Mouse (Mus musculus) neural tube, embryonic 15.5 days (tissue): ENCODE data around the gene Kif1b. TPM values are rescaled to one million over a fixed set of nuclear protein-coding genes. Genes with fewer than 3 reads are reported as not detected.

Experiments used
- ATAC-seq: fragments of 200-750 bp; cut with Nextera tagmentation; 2 replicates; pipeline ENCODE4 v1.8.0; 2017; ENCODE audit warnings: mild to moderate bottlenecking, moderate TSS enrichment, moderate library complexity; ENCODE audit not compliant: low FRiP score
- H3K27ac ChIP-seq: fragments of 300-500 bp; sonication (generic); replicated peaks from 2 replicates; pipeline ENCODE4 v1.5.1; 2015; ENCODE audit warnings: mild to moderate bottlenecking, inconsistent platforms
- H3K27me3 ChIP-seq: fragments of 300-500 bp; sonication (generic); replicated peaks from 2 replicates; pipeline ENCODE4 v1.6.1; 2015; ENCODE audit warnings: inconsistent platforms
- H3K36me3 ChIP-seq: fragments of 300-500 bp; sonication (generic); 2 replicates; pipeline ENCODE4 v1.6.1; 2015; ENCODE audit warnings: inconsistent platforms
- H3K4me1 ChIP-seq: fragments of 300-500 bp; sonication (generic); 2 replicates; pipeline ENCODE4 v1.6.1; 2015; ENCODE audit warnings: inconsistent platforms
- H3K4me2 ChIP-seq: fragments of 300-500 bp; sonication (generic); 2 replicates; pipeline ENCODE4 v1.6.1; 2015; ENCODE audit warnings: inconsistent platforms, mild to moderate bottlenecking, moderate library complexity
- H3K4me3 ChIP-seq: fragments of 300-500 bp; sonication (generic); replicated peaks from 2 replicates; pipeline ENCODE4 v1.5.1; 2015; ENCODE audit warnings: mild to moderate bottlenecking, inconsistent platforms
- H3K9ac ChIP-seq: fragments of 300-500 bp; sonication (generic); replicated peaks from 2 replicates; pipeline ENCODE4 v1.6.1; 2015; ENCODE audit warnings: mild to moderate bottlenecking, inconsistent platforms
- H3K9me3 ChIP-seq: fragments of 300-500 bp; sonication (generic); replicated peaks from 2 replicates; pipeline ENCODE4 v1.6.1; 2016; ENCODE audit warnings: inconsistent platforms
- WGBS: fragments of 180-500 bp; shearing (Covaris S2); methylation state at CpG from one replicate; pipeline ENCODE4 v1.1.7; 2015; ENCODE audit warnings: mixed read lengths; 5-methylcytosine and 5-hydroxymethylcytosine counted together
- polyA plus RNA-seq: library from polyadenylated mRNA; unstranded; fragments of >200 nt; fragmentation: Nextera tagmentation; extraction: Ambion mirVana; gene quantifications from 2 replicates; pipeline ENCODE4 v1.2.1, GENCODE M21; 2015

Kif1b gene
- polyA plus RNA-seq, 1 experiment from 2014 or later = 121 TPM

- H3K27me3 ChIP-seq = no peaks in the 10 kb centered on the region
- peaks cover 23% of the 10 kb centered on the region for H3K36me3 ChIP-seq
- H3K4me2 ChIP-seq = no peak overlapping the region
- no peak overlapping the region for H3K9ac ChIP-seq
- peaks cover 24% of the 10 kb centered on the region for H3K4me1 ChIP-seq
- no peaks in the 10 kb centered on the region for H3K9me3 ChIP-seq
- H3K4me3 ChIP-seq = no peak overlapping the region
- WGBS = 72% methylated on average over 9 of the region's 9 CpGs
- no peak overlapping the region for H3K27ac ChIP-seq
- no peak for ATAC-seq
These were observed 16.4 kb downstream of the Kif1b start for GRCm38 (mm10) chr4:149291061-149291460.

- Histone ChIP-seq H3K4me3 (no peak overlapping the region), H3K27ac (no peak overlapping the region), H3K4me2 (no peak overlapping the region), H3K9me3 (no peaks in the 10 kb centered on the region), H3K4me1 (peaks cover 22% of the 10 kb centered on the region), H3K9ac (no peak overlapping the region), H3K36me3 (peaks cover 23% of the 10 kb centered on the region), H3K27me3 (no peaks in the 10 kb centered on the region)
- no peak for ATAC-seq
- WGBS = 87% methylated on average over 7 of the region's 7 CpGs
These were observed 17.2 kb downstream of the Kif1b start for GRCm38 (mm10) chr4:149290157-149290750.

DNA sequence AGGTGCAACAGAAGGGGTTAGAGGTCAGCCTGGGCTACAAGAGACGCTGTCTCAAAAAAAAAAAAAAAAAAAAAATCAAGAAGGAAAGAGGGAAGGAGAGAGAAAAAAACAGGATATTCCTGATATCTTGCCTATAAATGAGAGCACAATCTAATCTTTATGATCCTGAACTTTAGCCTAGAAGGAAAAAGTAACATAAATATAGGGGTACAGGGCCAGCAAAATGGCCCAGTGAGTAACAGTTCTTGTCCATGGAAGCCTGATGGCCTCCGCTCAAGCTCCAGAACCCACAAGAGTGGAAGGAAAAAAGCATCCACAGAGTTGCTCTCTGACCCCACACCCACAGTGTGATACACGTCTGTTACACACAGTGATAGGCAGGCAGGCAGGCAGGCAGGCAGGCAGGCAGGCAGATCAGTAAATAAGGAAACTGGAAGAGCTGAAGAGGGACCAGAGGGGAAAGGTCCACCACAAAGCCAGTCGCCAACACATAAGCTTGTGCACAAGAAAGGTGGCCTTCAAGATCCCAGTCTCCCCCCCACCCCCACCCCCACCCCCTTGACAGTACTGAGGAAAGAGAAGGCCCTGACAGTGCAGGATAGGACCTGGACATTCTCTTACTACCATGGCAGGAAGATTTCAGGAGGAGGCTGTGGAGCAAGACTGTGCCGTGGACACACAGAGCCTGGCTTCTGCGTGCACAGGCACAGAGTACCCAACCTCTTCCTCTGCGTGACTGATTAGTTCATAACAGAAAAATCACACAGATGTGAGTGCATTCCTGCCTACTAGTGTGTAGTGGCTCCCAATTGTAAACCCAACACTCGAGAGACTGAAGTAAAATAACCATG lies 21.0 kb downstream of the Kif1b start:
- Histone ChIP-seq H3K9ac (no peak overlapping the region), H3K9me3 (no peaks in the 10 kb centered on the region), H3K27ac (no peak overlapping the region), H3K4me3 (no peak overlapping the region), H3K27me3 (no peaks in the 10 kb centered on the region), H3K4me2 (no peak overlapping the region), H3K36me3 (peaks cover 23% of the 10 kb centered on the region), H3K4me1 (peaks cover 25% of the 10 kb centered on the region)
- 79% methylated on average over 8 of the region's 8 CpGs for WGBS
- ATAC-seq = no peak

- no peaks in the 10 kb centered on the region for H3K27me3 ChIP-seq
- H3K9ac ChIP-seq = no peak overlapping the region
- H3K9me3 ChIP-seq = no peaks in the 10 kb centered on the region
- H3K27ac ChIP-seq = no peak overlapping the region
- H3K4me2 ChIP-seq = no peak overlapping the region
- H3K4me3 ChIP-seq = no peak overlapping the region
- H3K36me3 ChIP-seq = peaks cover 17% of the 10 kb centered on the region
- WGBS = 78% methylated on average over 1 of the region's 1 CpGs
- H3K4me1 ChIP-seq = peaks cover 25% of the 10 kb centered on the region
- no peak for ATAC-seq
These were observed 21.8 kb downstream of the Kif1b start for GRCm38 (mm10) chr4:149285691-149286090.

- H3K4me1 ChIP-seq = peaks cover 43% of the 10 kb centered on the region
- no peak overlapping the region for H3K4me2 ChIP-seq
- H3K4me3 ChIP-seq = no peak overlapping the region
- H3K36me3 ChIP-seq = no peaks in the 10 kb centered on the region
- no peak overlapping the region for H3K9ac ChIP-seq
- WGBS = 81% methylated on average over 3 of the region's 3 CpGs
- H3K9me3 ChIP-seq = no peaks in the 10 kb centered on the region
- no peaks in the 10 kb centered on the region for H3K27me3 ChIP-seq
- no peak for ATAC-seq
- 0 out of 2 replicates have a peak overlapping the region, but pooled peaks have one; percentile 13 for H3K27ac ChIP-seq
These were observed 24.5 kb downstream of the Kif1b start for GRCm38 (mm10) chr4:149283018-149283417.

GRCm38 (mm10) chr4:149282025-149282738 lies 25.3 kb downstream of the Kif1b start:
- Histone ChIP-seq H3K27me3 (no peaks in the 10 kb centered on the region), H3K36me3 (no peaks in the 10 kb centered on the region), H3K9me3 (no peaks in the 10 kb centered on the region), H3K4me1 (peaks cover 50% of the 10 kb centered on the region), H3K9ac (no peak overlapping the region), H3K4me3 (no peak overlapping the region), H3K27ac (0 out of 2 replicates have a peak overlapping the region, but pooled peaks have one; percentile 13), H3K4me2 (no peak overlapping the region)
- ATAC-seq = no peak
- WGBS = 47% methylated on average over 7 of the region's 7 CpGs

- Histone ChIP-seq H3K4me2 (peak overlapping the region; percentile 25), H3K4me3 (no peak overlapping the region), H3K27ac (peak overlapping the region; percentile 54; the same call in 1 of the 2 replicates), H3K4me1 (peaks cover 29% of the 10 kb centered on the region), H3K27me3 (no peaks in the 10 kb centered on the region), H3K9me3 (0 out of 2 replicates have a peak, but pooled peaks cover 3% of the 10 kb centered on the region), H3K9ac (no peak overlapping the region), H3K36me3 (peaks cover 31% of the 10 kb centered on the region)
- ATAC-seq = peak; percentile 58; the same call in 1 of the 2 replicates
- 44% methylated on average over 4 of the region's 4 CpGs for WGBS
These were observed 29.9 kb downstream of the Kif1b start for GRCm38 (mm10) chr4:149277571-149277970.

DNA sequence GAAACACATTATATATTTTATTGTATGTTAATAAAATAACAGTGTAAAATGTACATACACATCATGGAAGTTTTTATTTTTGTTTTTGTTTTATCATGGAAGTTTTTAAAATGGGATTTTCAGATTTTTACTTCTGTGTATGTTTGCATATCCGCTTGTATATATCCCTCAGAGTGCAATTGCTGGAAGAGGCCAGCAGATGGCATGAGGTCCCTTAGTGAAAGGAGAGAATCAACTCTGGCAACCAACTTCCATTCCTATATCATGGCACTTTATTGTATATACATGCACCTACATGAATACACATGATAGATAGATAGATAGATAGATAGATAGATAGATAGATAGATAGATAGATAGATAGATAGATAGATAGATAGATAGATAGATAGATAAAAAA lies 34.4 kb downstream of the Kif1b start:
- no peak for ATAC-seq
- Histone ChIP-seq H3K27ac (no peak overlapping the region), H3K27me3 (no peaks in the 10 kb centered on the region), H3K9me3 (0 out of 2 replicates have a peak, but pooled peaks cover 3% of the 10 kb centered on the region), H3K4me3 (no peak overlapping the region), H3K36me3 (peaks cover 61% of the 10 kb centered on the region), H3K4me2 (no peak overlapping the region), H3K9ac (no peak overlapping the region), H3K4me1 (peaks cover 8% of the 10 kb centered on the region)
- WGBS = 92% methylated on average over 1 of the region's 1 CpGs

- Histone ChIP-seq H3K4me2 (no peak overlapping the region), H3K9ac (no peak overlapping the region), H3K9me3 (0 out of 2 replicates have a peak, but pooled peaks cover 3% of the 10 kb centered on the region), H3K4me1 (no peaks in the 10 kb centered on the region), H3K36me3 (peaks cover 73% of the 10 kb centered on the region), H3K27me3 (no peaks in the 10 kb centered on the region), H3K4me3 (no peak overlapping the region), H3K27ac (no peak overlapping the region)
- WGBS = 96% methylated on average over 6 of the region's 6 CpGs
- ATAC-seq = no peak
These were observed 37.0 kb downstream of the Kif1b start for GRCm38 (mm10) chr4:149270541-149270940.

DNA sequence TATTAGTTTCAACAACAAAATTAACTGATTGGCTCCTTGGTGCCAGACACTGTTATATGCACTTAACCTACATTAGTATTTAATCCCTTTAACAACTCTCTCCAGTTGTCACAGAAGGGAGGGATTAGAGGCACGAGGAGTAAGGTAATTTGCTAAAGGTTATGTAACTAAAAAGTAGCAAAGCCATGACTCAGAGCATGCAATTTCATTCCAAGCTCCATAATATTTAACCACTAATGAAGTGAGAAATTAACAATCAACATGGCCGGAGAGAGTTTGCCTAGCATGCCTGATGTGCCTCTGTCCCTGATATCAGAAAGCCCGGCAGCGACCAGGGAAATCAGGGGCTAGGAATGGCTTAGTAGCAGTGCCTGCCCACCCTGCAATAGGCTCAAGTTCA lies 38.5 kb downstream of the Kif1b start:
- no peak overlapping the region for H3K4me2 ChIP-seq
- 86% methylated on average over 4 of the region's 4 CpGs for WGBS
- no peaks in the 10 kb centered on the region for H3K4me1 ChIP-seq
- no peak for ATAC-seq
- no peak overlapping the region for H3K9ac ChIP-seq
- 0 out of 2 replicates have a peak, but pooled peaks cover 3% of the 10 kb centered on the region for H3K9me3 ChIP-seq
- no peak overlapping the region for H3K4me3 ChIP-seq
- no peak overlapping the region for H3K27ac ChIP-seq
- no peaks in the 10 kb centered on the region for H3K27me3 ChIP-seq
- peaks cover 64% of the 10 kb centered on the region for H3K36me3 ChIP-seq

- no peaks in the 10 kb centered on the region for H3K27me3 ChIP-seq
- no peak overlapping the region for H3K9ac ChIP-seq
- no peak for ATAC-seq
- no peaks in the 10 kb centered on the region for H3K4me1 ChIP-seq
- no peak overlapping the region for H3K4me2 ChIP-seq
- H3K4me3 ChIP-seq = no peak overlapping the region
- H3K36me3 ChIP-seq = peaks cover 56% of the 10 kb centered on the region
- H3K9me3 ChIP-seq = no peaks in the 10 kb centered on the region
- 85% methylated on average over 2 of the region's 2 CpGs for WGBS
- H3K27ac ChIP-seq = no peak overlapping the region
These were observed 42.6 kb downstream of the Kif1b start for GRCm38 (mm10) chr4:149264895-149265294.
